Mouse (Mus musculus): ENCODE measurements at regions not wholly inside any gene's neighbourhood (a gene's known extent, or its start where the extent isn't known, plus 50 kb on each side); places are given as distances from the start of the nearest gene placed in this dataset.

- Histone ChIP-seq H3K4me1 (ENCODE audit: control insufficient read depth in 2 of 2, insufficient read depth in 2 of 2, low read length in 2 of 2, poor library complexity in 1 of 2) (no peaks in the 10 kb centered on the region), H3K9me3 (ENCODE audit: control insufficient read depth, insufficient read depth, low read depth, low read length) (no peaks in the 10 kb centered on the region), H3K36me3 (ENCODE audit: control insufficient read depth, insufficient read depth, low read length, poor library complexity, severe bottlenecking) (no peaks in the 10 kb centered on the region), H3K4me3 (ENCODE audit: insufficient read depth in 1 of 2, low read depth in 1 of 2, low read length in 2 of 2, poor library complexity in 1 of 2, severe bottlenecking in 1 of 2) (no peak overlapping the region), H3K27ac (ENCODE audit: insufficient read depth, low read depth, low read length, poor library complexity, severe bottlenecking) (no peak overlapping the region), H3K9ac (ENCODE audit: insufficient read depth, low read depth, low read length, poor library complexity, severe bottlenecking) (no peak overlapping the region)
- DNase-seq (ENCODE audit: low read depth, low spot score): no peak
- TF ChIP-seq ZNF384 (IDR thresholded peaks at IDR 0.05; ENCODE audit: low read depth, low read length) (no peak), CHD2 (IDR thresholded peaks at IDR 0.05; ENCODE audit: low read depth, low read length) (no peak)
- in situ Hi-C loops (cut with MboI; ENCODE audit: low sequenced_read_pairs in 2 of 2, unreplicated experiment in 2 of 2): no loop called here
Observed at GRCm38 (mm10) chr6:112220149-112220548, 53.4 kb upstream of the Lmcd1 start.

DNA sequence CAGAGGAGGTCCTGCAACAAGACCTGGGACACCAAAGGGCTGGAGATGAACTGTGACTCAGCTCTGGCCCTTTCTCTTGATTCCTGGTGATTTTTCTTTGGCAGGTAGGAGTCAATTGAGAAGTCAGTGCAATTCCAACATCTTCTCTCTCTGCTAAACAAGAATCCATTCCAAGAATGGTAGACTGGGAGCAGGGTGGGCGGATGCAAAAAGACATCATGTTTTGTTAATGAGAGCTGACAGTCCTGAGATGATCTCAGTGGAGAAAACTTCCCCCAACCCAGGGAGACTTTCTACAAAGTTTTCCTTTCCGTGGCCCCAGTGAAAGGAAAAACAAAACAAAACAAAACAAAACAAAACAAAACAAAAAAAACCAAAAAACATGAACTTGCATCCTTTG is 52.2 kb upstream of the Lmcd1 start:
- Histone ChIP-seq H3K4me3 (ENCODE audit: insufficient read depth in 1 of 2, low read depth in 1 of 2, low read length in 2 of 2, poor library complexity in 1 of 2, severe bottlenecking in 1 of 2) (no peak overlapping the region), H3K9me3 (ENCODE audit: control insufficient read depth, insufficient read depth, low read depth, low read length) (no peaks in the 10 kb centered on the region)

DNA sequence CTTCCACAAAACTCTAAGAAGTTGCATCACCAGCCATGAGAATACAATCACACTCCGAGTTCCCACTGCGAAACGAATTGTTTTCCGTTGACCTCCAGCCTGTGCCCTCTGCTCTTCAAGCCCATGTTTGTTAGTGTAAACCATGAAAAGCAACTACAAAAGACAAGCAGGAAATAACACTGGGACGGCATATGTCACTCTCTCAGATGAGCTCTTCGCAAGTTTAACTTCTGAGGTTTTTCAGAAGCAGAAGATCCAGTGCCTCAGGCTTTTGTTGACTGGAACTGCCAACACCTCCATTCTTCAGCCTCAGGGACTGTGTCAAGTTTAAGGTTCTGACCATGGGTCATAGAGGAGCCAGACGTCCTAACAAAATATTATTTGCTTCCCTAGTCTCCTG is 50.2 kb upstream of the Lmcd1 start:
- Histone ChIP-seq H3K36me3 (ENCODE audit: control insufficient read depth, insufficient read depth, low read length, poor library complexity, severe bottlenecking) (no peaks in the 10 kb centered on the region), H3K27ac (ENCODE audit: insufficient read depth, low read depth, low read length, poor library complexity, severe bottlenecking) (no peak overlapping the region), H3K9me3 (ENCODE audit: control insufficient read depth, insufficient read depth, low read depth, low read length) (no peaks in the 10 kb centered on the region), H3K4me3 (ENCODE audit: insufficient read depth in 1 of 2, low read depth in 1 of 2, low read length in 2 of 2, poor library complexity in 1 of 2, severe bottlenecking in 1 of 2) (no peak overlapping the region), H3K9ac (ENCODE audit: insufficient read depth, low read depth, low read length, poor library complexity, severe bottlenecking) (no peak overlapping the region), H3K4me1 (ENCODE audit: control insufficient read depth in 2 of 2, insufficient read depth in 2 of 2, low read length in 2 of 2, poor library complexity in 1 of 2) (no peaks in the 10 kb centered on the region)
- in situ Hi-C loops (cut with MboI; ENCODE audit: low sequenced_read_pairs in 2 of 2, unreplicated experiment in 2 of 2): no loop called here
- no peak for DNase-seq (ENCODE audit: low read depth, low spot score)
- TF ChIP-seq ZC3H11A (IDR thresholded peaks at IDR 0.05; ENCODE audit: borderline replicate concordance, low read depth, low read length) (no peak), MAFK (IDR thresholded peaks at IDR 0.05; ENCODE audit: insufficient read depth, low read depth, low read length) (no peak)

More for the DNA sequence above, 52.2 kb upstream of the Lmcd1 start:
- Histone ChIP-seq H3K9ac (ENCODE audit: insufficient read depth, low read depth, low read length, poor library complexity, severe bottlenecking) (no peak overlapping the region), H3K36me3 (ENCODE audit: control insufficient read depth, insufficient read depth, low read length, poor library complexity, severe bottlenecking) (no peaks in the 10 kb centered on the region), H3K4me1 (ENCODE audit: control insufficient read depth in 2 of 2, insufficient read depth in 2 of 2, low read length in 2 of 2, poor library complexity in 1 of 2) (no peaks in the 10 kb centered on the region), H3K27ac (ENCODE audit: insufficient read depth, low read depth, low read length, poor library complexity, severe bottlenecking) (no peak overlapping the region)
- TF ChIP-seq HCFC1 (IDR thresholded peaks at IDR 0.05; ENCODE audit: borderline replicate concordance, insufficient read depth, low read length): no peak
- TF ChIP-seq MAFK (IDR thresholded peaks at IDR 0.05; ENCODE audit: insufficient read depth, low read depth, low read length): no peak
- no peak for TF ChIP-seq ZC3H11A (IDR thresholded peaks at IDR 0.05; ENCODE audit: borderline replicate concordance, low read depth, low read length)
- no peak for TF ChIP-seq ZNF384 (IDR thresholded peaks at IDR 0.05; ENCODE audit: low read depth, low read length)
- no peak for TF ChIP-seq CHD2 (IDR thresholded peaks at IDR 0.05; ENCODE audit: low read depth, low read length)
- DNase-seq (ENCODE audit: low read depth, low spot score): no peak
- in situ Hi-C loops (cut with MboI; ENCODE audit: low sequenced_read_pairs in 2 of 2, unreplicated experiment in 2 of 2): no loop called here

Data from ES-E14 (cell line).